Mouse (Mus musculus): ENCODE data around the gene Gm21988. TPM values are rescaled to one million over a fixed set of nuclear protein-coding genes. Genes with fewer than 3 reads are reported as not detected.

Gm21988 gene
- total and polyA plus RNA-seq, 3 experiments: 0.98 to 2.6 (median 1.4) TPM

DNA sequence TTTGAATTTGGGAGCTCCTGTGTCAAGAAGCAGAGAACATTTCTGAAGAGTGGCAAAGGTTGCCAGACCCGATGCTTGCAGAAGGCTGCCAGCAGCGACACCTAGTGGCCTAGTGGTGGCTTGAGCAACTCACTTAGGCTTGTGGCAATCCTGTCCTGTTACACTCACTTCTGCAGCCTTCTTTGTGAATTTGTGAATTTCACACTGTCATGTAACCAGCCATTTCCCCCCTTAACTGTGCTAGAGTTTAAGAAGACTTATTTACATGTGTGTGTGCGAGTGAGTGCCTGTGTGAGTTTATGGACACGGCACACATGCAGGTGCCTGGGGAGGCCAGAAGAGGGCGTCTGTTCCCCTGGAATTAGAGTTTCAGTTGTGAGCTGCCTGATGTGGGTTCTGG is 37.9 kb downstream of the Gm21988 start (continued):
- TF ChIP-seq SIN3A (IDR thresholded peaks at IDR 0.05; ENCODE audit: low read length) (0 out of 2 replicates have a peak, but pooled peaks have one; percentile 52), MAFK (IDR thresholded peaks at IDR 0.05; ENCODE audit: insufficient replicate concordance, low read length) (no peak), NRF1 (IDR thresholded peaks at IDR 0.05; ENCODE audit: low read depth, low read length) (0 out of 2 replicates have a peak, but pooled peaks have one; percentile 19), E2F4 (IDR thresholded peaks at IDR 0.05; ENCODE audit: insufficient replicate concordance, low read depth, low read length) (no peak), MAZ (IDR thresholded peaks at IDR 0.05; ENCODE audit: low read depth, low read length) (no peak)

DNA sequence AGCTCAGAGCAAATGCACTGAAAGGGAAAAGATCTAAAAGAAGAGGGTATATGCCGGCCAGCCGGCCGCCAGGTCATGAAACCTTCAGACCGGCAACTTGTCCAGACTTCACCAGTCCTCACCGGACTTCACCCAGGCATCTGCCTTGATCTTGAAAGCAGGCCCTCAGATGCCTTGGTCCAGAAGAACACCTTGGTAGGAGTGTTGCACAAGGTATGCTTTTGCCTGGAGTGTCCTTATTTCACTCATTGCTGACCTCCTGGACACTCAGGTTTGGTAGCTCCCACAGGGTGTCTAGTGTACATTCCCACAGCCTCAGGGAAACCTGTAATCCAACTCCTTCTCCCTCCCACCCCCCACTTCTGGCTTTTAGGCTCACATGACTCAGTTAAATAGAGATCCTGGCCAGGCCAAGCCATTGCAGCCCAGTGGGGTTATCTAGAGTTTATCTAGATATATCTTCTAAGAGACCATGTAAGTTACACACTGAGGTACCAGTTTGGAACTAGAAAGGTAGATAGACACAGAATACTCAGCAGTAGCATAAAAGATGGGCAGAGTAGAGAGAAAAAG is 39.5 kb downstream of the Gm21988 start:
- Histone ChIP-seq H3K79me2 (replicated peaks; ENCODE audit: control insufficient read depth, extremely low read depth, insufficient read depth, poor library complexity, severe bottlenecking) (no peaks in the 10 kb centered on the region), H3K27me3 (replicated peaks) (peaks cover 23% of the 10 kb centered on the region), H3K27ac (ENCODE audit: insufficient read depth, low read depth) (no peak overlapping the region), H3K4me3 (replicated peaks in 1 of 3; ENCODE audit: low read depth in 2 of 3, low read length in 2 of 3, poor library complexity in 1 of 3) (no peak overlapping the region), H3K4me2 (ENCODE audit: insufficient read depth, low read depth, poor library complexity, severe bottlenecking) (no peak overlapping the region), H3K4me1 (ENCODE audit: control insufficient read depth in 1 of 2, insufficient read depth in 2 of 2) (peaks cover 3 to 6% of the 10 kb centered on the region in 2 experiments; a peak in 1 of 4 replicates), H3K9me3 (replicated peaks; ENCODE audit: low read length) (peaks cover 2% of the 10 kb centered on the region), H3K9ac (ENCODE audit: insufficient read depth, low read depth) (no peak overlapping the region), H3K36me3 (replicated peaks in 1 of 2; ENCODE audit: control insufficient read depth in 1 of 2, insufficient read depth in 1 of 2, low read length in 1 of 2) (no peaks in the 10 kb centered on the region)
- dilution Hi-C loops (cut with MboI; ENCODE audit: extremely low pct_ligation_motif_present, extremely low pct_unique_long_range_greater_than_20kb, low sequenced_read_pairs): no loop called here
- no peak for TF ChIP-seq JUND (conservative IDR thresholded peaks at IDR 0.05; ENCODE audit: low read depth, low read length)
- no peak for TF ChIP-seq POLR2AphosphoS2 (IDR thresholded peaks at IDR 0.05; ENCODE audit: low read depth, low read length)
- no peak for TF ChIP-seq GABPA (IDR thresholded peaks at IDR 0.05; ENCODE audit: insufficient replicate concordance, low read depth, low read length)
- TF ChIP-seq E2F4 (IDR thresholded peaks at IDR 0.05; ENCODE audit: insufficient replicate concordance, low read depth, low read length): no peak
- TF ChIP-seq MEF2A (IDR thresholded peaks at IDR 0.05; ENCODE audit: borderline replicate concordance, low read depth, low read length): no peak
- TF ChIP-seq RCOR1 (conservative IDR thresholded peaks at IDR 0.05; ENCODE audit: low read depth, low read length): no peak
- no peak for TF ChIP-seq NELFE (IDR thresholded peaks at IDR 0.05; ENCODE audit: low read depth, low read length)
- TF ChIP-seq BHLHE40 (IDR thresholded peaks at IDR 0.05; ENCODE audit: low read depth, low read length): no peak
- TF ChIP-seq SMC3 (IDR thresholded peaks at IDR 0.05; ENCODE audit: low read depth, low read length): no peak
- TF ChIP-seq MXI1 (IDR thresholded peaks at IDR 0.05; ENCODE audit: low read depth, low read length): no peak
- TF ChIP-seq HCFC1 (IDR thresholded peaks at IDR 0.05; ENCODE audit: low read depth, low read length): no peak
- no peak for TF ChIP-seq ZC3H11A (IDR thresholded peaks at IDR 0.05; ENCODE audit: low read depth, low read length)
- no peak for TF ChIP-seq ETS1 (conservative IDR thresholded peaks at IDR 0.05; ENCODE audit: low read depth, low read length)
- no peak for TF ChIP-seq MAFK (IDR thresholded peaks at IDR 0.05; ENCODE audit: insufficient replicate concordance, low read length)
- no peak for TF ChIP-seq RAD21 (IDR thresholded peaks at IDR 0.05; ENCODE audit: low read depth, low read length)
- TF ChIP-seq CHD2 (IDR thresholded peaks at IDR 0.05; ENCODE audit: low read length): no peak
- TF ChIP-seq MAZ (IDR thresholded peaks at IDR 0.05; ENCODE audit: low read depth, low read length): no peak
- no peak for TF ChIP-seq ZNF384 (IDR thresholded peaks at IDR 0.05; ENCODE audit: low read depth, low read length)
- no peak for TF ChIP-seq PAX5 (IDR thresholded peaks at IDR 0.05; ENCODE audit: low read length)
- TF ChIP-seq CTCF (conservative IDR thresholded peaks at IDR 0.05 in 1 of 2, IDR thresholded peaks at IDR 0.05 in 1 of 2; ENCODE audit: low read depth in 2 of 2, low read length in 2 of 2): no peak
- in situ Hi-C loops (cut with MboI; ENCODE audit: low pct_ligation_motif_present, low pct_unique_long_range_greater_than_20kb, low sequenced_read_pairs): no loop called here
- DNase-seq (ENCODE audit: extremely low read depth): no peak
